Mouse (Mus musculus): ENCODE results near the gene Slc25a15. TPM values are rescaled to one million over a fixed set of nuclear protein-coding genes. Genes with fewer than 3 reads are reported as not detected.

Gene Slc25a15
- total RNA-seq (2015) (9.4 and 10.0 TPM in 2 replicates), total RNA-seq (2017) (11.9 and 13.2 TPM in 2 replicates)

DNA sequence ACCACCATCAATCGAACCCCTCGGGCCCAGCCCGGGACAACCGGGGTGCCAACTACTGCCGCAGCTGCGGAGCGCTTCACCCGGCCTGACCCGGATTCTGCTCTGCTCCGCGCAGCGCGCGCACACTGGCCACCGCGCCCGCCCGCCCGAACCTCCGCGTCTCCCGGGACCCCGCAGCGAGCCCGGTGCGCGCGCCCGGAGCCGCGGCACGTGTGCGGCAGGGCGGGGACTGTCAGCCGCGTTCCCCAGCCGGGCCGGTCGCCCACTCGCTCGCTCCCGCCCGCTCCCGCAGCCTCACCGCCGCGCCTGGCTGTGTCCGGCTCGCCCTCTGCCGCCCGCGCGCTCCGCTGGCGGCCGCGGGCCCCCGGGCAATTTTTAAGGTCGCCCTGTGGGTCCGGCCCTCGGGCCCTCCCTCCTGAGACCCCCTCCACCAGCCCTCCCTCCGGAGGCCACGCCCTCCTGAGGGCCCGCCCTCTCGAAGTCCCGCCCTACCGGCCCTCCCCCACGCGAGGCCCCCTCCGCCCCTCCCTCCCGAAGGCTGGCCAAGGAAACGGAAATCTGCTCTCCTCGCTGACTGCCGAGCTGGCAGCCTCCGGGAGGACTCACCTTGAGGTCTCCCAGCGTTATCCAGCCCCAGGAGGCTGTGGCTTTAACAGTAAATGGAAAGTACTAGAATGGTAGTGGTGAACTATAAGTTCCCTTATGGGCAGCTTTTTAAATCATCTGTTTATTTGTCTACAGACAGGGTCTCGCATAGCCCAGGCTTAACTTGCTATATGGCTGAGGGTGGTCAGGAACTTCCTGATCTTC lies at the start of gene Slc25a15:
Gene Slc25a15 (minus strand): TSS at position 456 of the 810 bp plus-strand sequence.
- ATAC-seq (replicated peaks; ENCODE audit: poor library complexity): peak; percentile 89

DNA sequence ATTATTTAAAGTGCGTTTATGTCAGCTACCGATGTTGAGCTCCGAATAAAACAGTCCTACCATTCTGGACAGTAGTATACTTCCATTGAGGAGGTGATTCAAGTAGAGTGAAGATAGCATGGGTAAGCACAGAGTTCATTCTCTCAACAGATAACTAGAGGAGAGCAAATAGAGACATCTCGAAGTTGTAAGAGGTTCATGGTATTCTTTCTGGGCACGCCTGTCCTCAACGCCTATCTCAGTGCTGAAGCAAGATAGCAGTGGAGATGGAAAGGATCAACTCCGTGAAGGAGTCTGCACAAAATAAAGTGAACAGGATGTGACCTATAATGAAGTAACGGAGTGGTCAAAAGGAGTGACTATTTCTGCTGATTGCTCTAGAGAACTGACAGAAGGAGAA lies 13.6 kb upstream of the Slc25a15 start:
- 0 out of 2 replicates have a peak, but pooled peaks have one; percentile 7 for ATAC-seq (replicated peaks; ENCODE audit: poor library complexity)

- ATAC-seq (replicated peaks; ENCODE audit: poor library complexity): peak; percentile 94
These were observed 12.9 kb upstream of the Slc25a15 start, which contains the start of gene Mrps31 for GRCm38 (mm10) chr8:22411282-22411702. Gene Mrps31, plus strand, starts transcription at chr8:22411361.

DNA sequence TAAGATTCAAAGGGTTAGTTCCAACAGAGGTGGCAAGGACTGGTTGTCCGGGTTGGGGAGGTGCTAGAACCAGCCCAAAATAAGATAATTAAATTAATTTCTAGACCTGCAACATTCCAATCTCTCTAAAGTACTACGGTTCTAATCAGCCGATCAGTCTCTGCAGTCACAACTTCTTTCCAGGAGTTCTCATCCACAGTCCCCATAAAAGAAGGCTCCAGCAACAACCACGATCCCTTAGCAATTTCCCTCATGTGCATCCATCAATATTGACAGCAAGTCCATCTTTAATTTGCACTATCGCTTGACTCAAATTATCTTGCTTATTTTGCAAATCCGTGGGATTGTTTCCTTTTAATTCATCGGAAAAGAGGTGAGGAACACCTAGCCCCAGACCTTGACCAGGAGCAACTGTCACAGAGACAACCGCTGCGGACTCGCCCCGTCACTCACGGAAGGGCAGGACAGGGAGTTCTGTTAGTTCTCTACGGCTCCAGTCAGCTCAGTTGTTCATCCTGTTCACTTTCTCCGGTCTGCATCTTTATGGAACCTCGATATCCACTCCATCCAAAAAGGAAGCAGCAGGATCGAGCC lies 12.4 kb upstream of the Slc25a15 start:
- peak; percentile 47 for ATAC-seq (replicated peaks; ENCODE audit: poor library complexity)

- ATAC-seq (replicated peaks; ENCODE audit: poor library complexity): peak; percentile 97
These were observed 7.3 kb upstream of the Slc25a15 start for GRCm38 (mm10) chr8:22405733-22406132.

- no peak for ATAC-seq (replicated peaks; ENCODE audit: poor library complexity)
These were observed 4.8 kb upstream of the Slc25a15 start for GRCm38 (mm10) chr8:22403235-22403634.

GRCm38 (mm10) chr8:22400593-22400992 lies 2.2 kb upstream of the Slc25a15 start:
- no peak for ATAC-seq (replicated peaks; ENCODE audit: poor library complexity)

GRCm38 (mm10) chr8:22399285-22399880 lies 986 bp upstream of the Slc25a15 start:
- no peak for ATAC-seq (replicated peaks; ENCODE audit: poor library complexity)

DNA sequence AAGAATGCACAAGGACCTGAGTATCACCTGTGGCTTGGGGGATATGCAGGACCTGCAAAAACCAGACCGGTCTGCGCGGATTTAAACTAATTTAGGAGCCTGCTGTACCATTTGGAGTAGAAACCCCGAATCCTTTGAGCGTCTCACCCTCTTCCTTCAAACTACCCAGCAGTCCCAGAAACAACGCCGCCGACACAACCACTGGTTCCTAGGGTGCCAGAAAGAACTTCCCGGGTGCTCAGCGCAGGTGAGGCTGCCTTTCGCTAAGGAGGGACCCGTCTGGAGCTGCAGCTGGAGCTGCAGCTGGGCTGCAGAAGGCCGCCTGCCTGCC lies 621 bp downstream of the Slc25a15 start:
- ATAC-seq (replicated peaks; ENCODE audit: poor library complexity): peak; percentile 14

DNA sequence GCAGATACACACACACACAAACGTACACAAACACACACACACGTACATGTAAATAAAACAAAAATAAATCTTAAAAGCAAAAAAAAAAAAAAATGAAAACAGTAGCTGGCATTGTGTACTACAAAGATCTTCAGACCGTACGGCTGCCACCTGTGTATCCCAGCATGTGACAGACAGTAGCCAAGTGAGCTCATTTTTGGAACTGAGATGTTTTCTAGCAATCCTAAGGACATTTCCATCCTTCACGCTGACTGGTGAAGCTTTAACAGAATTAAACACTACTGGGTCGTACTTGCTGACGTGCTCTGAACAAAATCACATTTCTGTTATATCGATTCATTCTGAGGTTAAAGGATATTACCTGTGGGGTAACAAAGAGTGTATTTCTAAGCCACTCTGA lies 3.1 kb downstream of the Slc25a15 start:
- ATAC-seq (replicated peaks; ENCODE audit: poor library complexity): no peak

DNA sequence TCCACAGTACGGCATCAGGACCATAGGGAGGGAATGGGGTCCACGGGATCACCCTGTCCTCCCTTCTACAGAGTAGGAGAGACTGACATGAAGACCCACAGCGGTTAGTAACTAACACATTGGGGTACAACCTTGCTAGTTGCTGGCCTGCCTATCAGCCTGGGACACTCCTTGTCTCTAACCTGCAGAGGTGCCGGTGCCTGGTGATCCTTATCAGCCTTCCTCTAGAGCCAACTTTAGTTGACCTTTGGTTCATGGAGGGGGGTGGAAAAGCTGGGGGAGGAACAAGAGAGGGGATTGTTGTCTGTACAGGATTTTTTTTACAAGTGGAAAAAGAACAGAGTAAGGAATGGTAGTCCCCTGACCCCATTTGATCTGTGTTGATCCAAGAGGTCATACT lies 3.9 kb downstream of the Slc25a15 start:
- no peak for ATAC-seq (replicated peaks; ENCODE audit: poor library complexity)

- peak; percentile 58 for ATAC-seq (replicated peaks; ENCODE audit: poor library complexity)
These were observed 7.5 kb downstream of the Slc25a15 start for GRCm38 (mm10) chr8:22390766-22391463.

DNA sequence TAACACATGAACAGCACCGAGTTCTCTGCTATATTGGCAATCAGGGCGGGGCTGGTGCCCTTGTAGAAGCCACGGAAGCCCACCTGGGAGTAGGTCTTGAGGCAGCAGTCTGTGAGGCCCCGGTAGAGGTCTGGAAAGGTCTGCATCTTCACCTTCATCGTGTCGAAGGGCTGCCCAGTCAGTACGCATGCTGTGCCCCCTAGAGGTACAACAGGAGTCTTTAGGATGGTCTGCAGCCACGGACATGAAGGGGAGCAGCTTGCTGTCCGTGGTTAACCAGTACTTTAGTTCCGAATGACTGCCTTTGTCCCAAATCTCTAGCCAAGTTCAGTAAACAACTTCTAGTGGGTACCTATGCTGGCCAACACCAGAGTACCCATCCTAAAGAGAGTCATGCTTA lies 8.5 kb downstream of the Slc25a15 start:
- no peak for ATAC-seq (replicated peaks; ENCODE audit: poor library complexity)

DNA sequence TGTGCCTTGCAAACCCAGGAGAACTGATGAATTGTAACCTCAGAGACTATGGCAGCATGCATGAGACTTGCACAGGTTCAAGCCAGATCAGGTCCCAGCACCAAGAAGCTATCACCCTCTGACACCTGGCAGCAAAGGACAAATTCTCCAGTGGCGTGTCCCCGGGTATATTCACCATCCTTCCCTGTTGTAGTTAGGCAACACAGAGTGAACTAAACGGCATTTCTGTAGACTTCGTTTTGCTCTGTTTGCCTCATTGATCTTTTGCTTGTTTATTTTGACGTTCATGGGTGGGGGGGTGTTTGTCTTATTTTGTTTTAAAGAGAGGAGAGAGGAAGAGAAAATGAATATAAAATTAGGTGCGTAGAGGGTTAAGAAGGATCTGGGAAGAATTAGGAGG lies 13.2 kb downstream of the Slc25a15 start:
- no peak for ATAC-seq (replicated peaks; ENCODE audit: poor library complexity)

DNA sequence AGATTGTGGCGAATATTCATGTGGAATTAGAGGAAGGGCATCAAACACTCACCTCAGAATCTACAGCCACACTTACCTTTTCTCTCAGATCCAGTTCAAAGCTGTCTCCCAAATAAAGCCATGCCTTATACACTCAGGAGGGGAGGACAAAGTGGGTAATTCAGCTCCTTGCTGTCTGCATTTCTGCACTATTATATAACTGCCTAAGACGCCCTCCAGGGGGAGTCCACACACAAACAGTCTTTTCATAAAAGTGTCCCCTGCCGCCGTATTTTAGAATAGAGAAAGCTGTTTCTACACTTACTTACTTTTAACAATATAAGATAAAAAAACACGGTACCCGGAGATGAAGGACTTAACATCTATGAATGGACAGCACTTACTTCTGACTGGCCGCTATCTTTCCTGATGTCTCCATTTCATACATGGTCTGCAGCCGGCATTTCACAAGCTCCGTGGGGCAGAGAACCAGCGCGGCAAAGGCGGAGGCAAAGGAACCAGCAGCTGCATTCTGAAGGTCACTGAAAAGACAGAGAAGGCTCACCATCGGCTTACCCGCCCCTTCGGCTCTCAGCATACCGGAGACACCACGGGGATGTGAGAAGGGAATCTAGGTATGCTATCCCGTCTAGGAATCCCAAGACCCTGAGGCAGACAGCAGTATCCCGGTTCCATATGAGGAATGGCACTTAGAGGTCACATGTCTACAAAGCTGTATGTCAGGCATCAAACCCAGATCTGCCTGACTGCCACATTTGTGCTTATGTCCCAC lies 15.4 kb downstream of the Slc25a15 start:
- 0 out of 2 replicates have a peak, but pooled peaks have one; percentile 46 for ATAC-seq (replicated peaks; ENCODE audit: poor library complexity)

GRCm38 (mm10) chr8:22380934-22381333 lies 17.5 kb downstream of the Slc25a15 start:
- ATAC-seq (replicated peaks; ENCODE audit: poor library complexity): no peak

DNA sequence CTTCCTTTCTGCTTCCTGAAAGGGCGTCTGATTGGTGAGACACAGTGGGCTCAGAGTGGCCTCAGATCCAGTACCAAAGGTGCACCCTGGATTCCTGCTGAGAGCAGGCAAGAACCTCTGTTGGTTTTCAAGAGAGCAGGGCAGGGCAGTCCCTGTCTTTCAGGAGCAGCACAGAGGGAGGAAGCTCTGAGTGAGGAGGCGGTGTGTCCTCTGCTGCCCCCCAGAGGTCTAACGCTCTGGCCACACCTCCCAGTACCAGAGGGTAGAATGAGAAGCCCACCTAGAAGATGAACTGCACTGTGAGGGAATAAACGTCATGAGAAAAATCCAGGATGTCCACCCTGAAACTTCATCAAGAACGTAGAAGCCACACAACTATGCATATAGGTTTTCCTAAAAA lies 21.5 kb downstream of the Slc25a15 start:
- peak; percentile 99 for ATAC-seq (replicated peaks; ENCODE audit: poor library complexity)

DNA sequence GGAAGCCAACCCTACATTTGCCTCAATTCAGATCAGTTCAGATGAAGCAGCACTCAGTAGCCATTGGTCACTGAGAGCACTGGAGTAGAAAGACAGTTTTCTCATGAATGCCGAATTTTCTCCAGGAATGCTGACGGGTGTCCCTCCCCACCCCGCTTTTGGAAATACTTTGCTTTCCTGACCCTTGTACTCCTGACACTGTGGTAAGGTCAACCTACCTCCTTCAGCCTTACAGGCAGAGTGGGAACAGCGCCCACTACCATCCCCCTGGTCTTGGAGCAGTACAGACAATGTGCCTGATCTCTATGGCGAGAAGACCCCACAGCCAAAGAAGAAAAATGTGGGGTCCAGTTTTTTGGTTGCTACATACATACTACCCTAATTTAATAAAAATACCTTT lies 22.1 kb downstream of the Slc25a15 start:
- ATAC-seq (replicated peaks; ENCODE audit: poor library complexity): no peak

DNA sequence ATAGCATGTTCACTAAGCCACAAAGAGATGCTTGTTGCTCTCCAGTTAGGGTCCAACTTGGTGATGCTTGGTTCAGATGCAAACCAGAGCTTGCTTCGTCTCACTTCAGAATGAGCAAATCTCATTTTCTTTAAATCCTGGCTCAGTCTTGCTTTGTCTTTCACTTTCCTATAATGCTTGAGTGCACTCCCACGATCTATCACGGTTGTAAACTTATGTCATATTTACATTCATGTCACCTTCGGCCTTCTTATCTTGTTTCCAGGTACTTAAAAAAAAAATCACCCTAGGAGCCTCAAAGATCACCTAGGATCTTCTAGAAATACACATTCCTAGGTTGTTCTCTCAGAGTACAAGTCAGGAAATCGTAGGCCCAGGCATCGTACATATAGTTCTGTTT lies 38.5 kb downstream of the Slc25a15 start:
- ATAC-seq (replicated peaks; ENCODE audit: poor library complexity): no peak

- no peak for ATAC-seq (replicated peaks; ENCODE audit: poor library complexity)
These were observed 39.0 kb downstream of the Slc25a15 start for GRCm38 (mm10) chr8:22359359-22359758.

DNA sequence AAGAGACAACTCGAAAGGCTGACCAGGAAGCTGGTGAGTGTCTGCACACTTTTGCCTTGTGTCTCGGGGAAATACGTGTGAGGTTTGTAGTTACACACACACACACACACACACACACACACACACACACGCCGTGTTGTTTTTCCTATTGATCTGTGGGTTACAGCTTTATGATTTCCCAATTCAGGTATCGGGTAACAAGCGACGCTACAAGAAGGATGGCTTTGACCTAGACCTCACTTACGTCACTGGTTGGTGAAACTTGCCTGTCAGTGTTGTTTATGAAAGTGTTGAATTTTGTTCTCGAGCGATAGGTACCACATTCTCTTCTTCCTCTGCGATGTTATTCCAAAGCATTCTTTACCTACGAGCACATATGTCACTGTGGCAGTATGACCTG lies 63.0 kb downstream of the Slc25a15 start:
- ATAC-seq (replicated peaks; ENCODE audit: poor library complexity): no peak

All from megakaryocyte progenitor cell, adult 5-6 weeks (primary cell).